Mouse (Mus musculus): ENCODE measurements around the gene Rprd1b.

GRCm38 (mm10) chr2:158057030-158057429 lies 28.7 kb downstream of the Rprd1b start:
- no peak for TF ChIP-seq CTCF (IDR thresholded peaks at IDR 0.05; ENCODE audit: insufficient read depth, low read length)
- no peak for TF ChIP-seq POLR2A (IDR thresholded peaks at IDR 0.05; ENCODE audit: borderline replicate concordance, extremely low read depth, low read depth, low read length)

All from lung, adult 2 months (tissue).